Comparison of ENCODE assay signal across 18 mouse cellular contexts in genomic region chr1:62806014-62806413, GRCm38 (mm10).
DNase-seq lines count a peak whose midpoint lies in the region; ATAC-seq lines count a peak whose summit lies in the region.
"Had no signal": no experiment of that assay in that cellular context is flagged by ENCODE, and none has a peak within 500 bp of the region (broad histone marks: within the 10 kb centered on the region; RNA-seq: fewer than 3 reads in every experiment).

No protein-coding gene starts in this region.

- no peak for ATAC-seq in embryonic facial prominence, embryonic 12.5 days (ENCODE audit: insufficient number of reproducible peaks, insufficient read depth, low FRiP score, low TSS enrichment)
- peak; percentile 17; the same call in 1 of the 2 replicates for ATAC-seq in hindbrain, embryonic 16.5 days
- no peak for ATAC-seq in hindbrain, embryonic 12.5 days (ENCODE audit: low FRiP score)
- no peak for ATAC-seq in neural tube, embryonic 13.5 days (ENCODE audit: low read depth)
- no peak for ATAC-seq in neural tube, embryonic 15.5 days (ENCODE audit: low FRiP score)
- ATAC-seq: CD4-positive, CD25-positive, alpha-beta regulatory T cell, adult 4 months; intestine, embryonic 16.5 days had no signal

- no peak overlapping the region for H3K9ac ChIP-seq in embryonic facial prominence, embryonic 12.5 days
- no peak overlapping the region for H3K9ac ChIP-seq in hindbrain, embryonic 16.5 days (ENCODE audit: low read depth, low read length)
- H3K9ac ChIP-seq in hindbrain, embryonic 12.5 days: no peak overlapping the region
- no peak overlapping the region for H3K9ac ChIP-seq in neural tube, embryonic 13.5 days
- H3K9ac ChIP-seq in neural tube, embryonic 15.5 days (replicated peaks): no peak overlapping the region
- H3K9ac ChIP-seq: forebrain, embryonic 12.5 days; heart, embryonic 12.5 days had no signal

- H3K4me3 ChIP-seq in embryonic facial prominence, embryonic 12.5 days: no peak overlapping the region
- H3K4me3 ChIP-seq in embryonic facial prominence, embryonic 10.5 days: no peak overlapping the region
- no peak overlapping the region for H3K4me3 ChIP-seq in hindbrain, embryonic 16.5 days (ENCODE audit: low read length)
- no peak overlapping the region for H3K4me3 ChIP-seq in hindbrain, embryonic 12.5 days
- no peak overlapping the region for H3K4me3 ChIP-seq in neural tube, embryonic 13.5 days
- H3K4me3 ChIP-seq in neural tube, embryonic 15.5 days (replicated peaks): no peak overlapping the region
- H3K4me3 ChIP-seq: forebrain, embryonic 12.5 days; gastrocnemius, adult 2 months; heart, embryonic 12.5 days had no signal

- H3K36me3 ChIP-seq in embryonic facial prominence, embryonic 12.5 days: 0 out of 2 replicates have a peak, but pooled peaks cover 7% of the 10 kb centered on the region
- H3K36me3 ChIP-seq in embryonic facial prominence, embryonic 10.5 days (replicated peaks): 0 out of 2 replicates have a peak, but pooled peaks cover 2% of the 10 kb centered on the region
- no peaks in the 10 kb centered on the region for H3K36me3 ChIP-seq in hindbrain, embryonic 16.5 days (ENCODE audit: control insufficient read depth, insufficient read depth, low read length)
- no peaks in the 10 kb centered on the region for H3K36me3 ChIP-seq in hindbrain, embryonic 12.5 days
- no peaks in the 10 kb centered on the region for H3K36me3 ChIP-seq in neural tube, embryonic 13.5 days
- no peaks in the 10 kb centered on the region for H3K36me3 ChIP-seq in neural tube, embryonic 15.5 days
- H3K36me3 ChIP-seq: forebrain, embryonic 12.5 days; G1E; heart, embryonic 12.5 days had no signal

- H3K4me1 ChIP-seq in embryonic facial prominence, embryonic 12.5 days: peaks cover 20% of the 10 kb centered on the region
- peaks cover 45% of the 10 kb centered on the region for H3K4me1 ChIP-seq in embryonic facial prominence, embryonic 10.5 days
- no peaks in the 10 kb centered on the region for H3K4me1 ChIP-seq in hindbrain, embryonic 16.5 days (ENCODE audit: control insufficient read depth, insufficient read depth, low read depth, low read length)
- H3K4me1 ChIP-seq in hindbrain, embryonic 12.5 days: 0 out of 2 replicates have a peak, but pooled peaks cover 3% of the 10 kb centered on the region
- peaks cover 27% of the 10 kb centered on the region for H3K4me1 ChIP-seq in neural tube, embryonic 13.5 days (replicated peaks)
- peaks cover 8% of the 10 kb centered on the region; the same call in 1 of the 2 replicates for H3K4me1 ChIP-seq in neural tube, embryonic 15.5 days
- H3K4me1 ChIP-seq: forebrain, embryonic 12.5 days; heart, embryonic 12.5 days had no signal

- H3K27ac ChIP-seq in embryonic facial prominence, embryonic 12.5 days: 0 out of 2 replicates have a peak overlapping the region, but pooled peaks have one; percentile 6
- H3K27ac ChIP-seq in embryonic facial prominence, embryonic 10.5 days (replicated peaks): no peak overlapping the region
- no peak overlapping the region for H3K27ac ChIP-seq in hindbrain, embryonic 16.5 days (ENCODE audit: low read depth, low read length)
- no peak overlapping the region for H3K27ac ChIP-seq in hindbrain, embryonic 12.5 days
- H3K27ac ChIP-seq in neural tube, embryonic 13.5 days (replicated peaks): peak overlapping the region; percentile 23; the same call in 1 of the 2 replicates
- H3K27ac ChIP-seq in neural tube, embryonic 15.5 days (replicated peaks): no peak overlapping the region
- H3K27ac ChIP-seq: forebrain, embryonic 12.5 days; gastrocnemius, adult 2 months had no signal

- 30% methylated on average over 1 of the region's 1 CpGs for WGBS in embryonic facial prominence, embryonic 12.5 days
- 21% methylated on average over 1 of the region's 1 CpGs for WGBS in embryonic facial prominence, embryonic 10.5 days
- 33% methylated on average over 1 of the region's 1 CpGs for WGBS in hindbrain, embryonic 16.5 days
- 11% methylated on average over 1 of the region's 1 CpGs for WGBS in hindbrain, embryonic 12.5 days
- WGBS in neural tube, embryonic 13.5 days: 0% methylated on average over 1 of the region's 1 CpGs
- WGBS in neural tube, embryonic 15.5 days: 4% methylated on average over 1 of the region's 1 CpGs

- H3K9me3 ChIP-seq in embryonic facial prominence, embryonic 12.5 days: no peaks in the 10 kb centered on the region
- no peaks in the 10 kb centered on the region for H3K9me3 ChIP-seq in embryonic facial prominence, embryonic 10.5 days
- H3K9me3 ChIP-seq in hindbrain, embryonic 16.5 days (ENCODE audit: control insufficient read depth, low read length): no peaks in the 10 kb centered on the region
- no peaks in the 10 kb centered on the region for H3K9me3 ChIP-seq in hindbrain, embryonic 12.5 days (replicated peaks)
- no peaks in the 10 kb centered on the region for H3K9me3 ChIP-seq in neural tube, embryonic 13.5 days
- H3K9me3 ChIP-seq in neural tube, embryonic 15.5 days (replicated peaks): no peaks in the 10 kb centered on the region
- H3K9me3 ChIP-seq: forebrain, embryonic 12.5 days; G1E; heart, embryonic 12.5 days had no signal

- no peak overlapping the region for H3K4me2 ChIP-seq in embryonic facial prominence, embryonic 12.5 days (replicated peaks)
- H3K4me2 ChIP-seq in hindbrain, embryonic 16.5 days (ENCODE audit: low read length): no peak overlapping the region
- no peak overlapping the region for H3K4me2 ChIP-seq in hindbrain, embryonic 12.5 days (replicated peaks)
- no peak overlapping the region for H3K4me2 ChIP-seq in neural tube, embryonic 13.5 days
- H3K4me2 ChIP-seq in neural tube, embryonic 15.5 days: no peak overlapping the region
- H3K4me2 ChIP-seq: forebrain, embryonic 12.5 days; heart, embryonic 12.5 days had no signal

- no peaks in the 10 kb centered on the region for H3K27me3 ChIP-seq in embryonic facial prominence, embryonic 12.5 days
- no peaks in the 10 kb centered on the region for H3K27me3 ChIP-seq in embryonic facial prominence, embryonic 10.5 days (replicated peaks; ENCODE audit: low read depth, poor library complexity, severe bottlenecking)
- no peaks in the 10 kb centered on the region for H3K27me3 ChIP-seq in hindbrain, embryonic 16.5 days (replicated peaks; ENCODE audit: control insufficient read depth, insufficient read depth, low read length)
- no peaks in the 10 kb centered on the region for H3K27me3 ChIP-seq in hindbrain, embryonic 12.5 days
- no peaks in the 10 kb centered on the region for H3K27me3 ChIP-seq in neural tube, embryonic 13.5 days
- H3K27me3 ChIP-seq in neural tube, embryonic 15.5 days (replicated peaks): no peaks in the 10 kb centered on the region
- H3K27me3 ChIP-seq: forebrain, embryonic 12.5 days; heart, embryonic 12.5 days had no signal

- DNase-seq in embryonic facial prominence, embryonic 10.5 days (ENCODE audit: low spot score): no peak
- DNase-seq in right cerebral cortex, adult 2 months (ENCODE audit: low spot score in 2 of 2): no peak
- DNase-seq: adrenal gland, postnatal 10 days; B cell, adult 2 months; cerebellum, adult 11-12 months; cerebellum, adult 9-10 months; gastrocnemius, adult 2 months; gastrocnemius, postnatal 25 days had no signal

Comparison
In these comparisons a context has a peak if more than half of its experiments do, and no peak if none do; other contexts are left out.
1. H3K27ac ChIP-seq: peak in embryonic facial prominence, embryonic 12.5 days (single experiment) and neural tube, embryonic 13.5 days (single experiment); none in embryonic facial prominence, embryonic 10.5 days (single experiment), hindbrain, embryonic 16.5 days (single experiment), hindbrain, embryonic 12.5 days (single experiment) and neural tube, embryonic 15.5 days (single experiment).